Mouse (Mus musculus) macrophage (primary cell): Measurements from ENCODE around the gene Cuta. TPM values are rescaled to one million over a fixed set of nuclear protein-coding genes. Genes with fewer than 3 reads are reported as not detected.

Experiments
- H3K27ac ChIP-seq: fragments of 350-480 bp; formaldehyde crosslinking; 2 replicates; pipeline ENCODE4 v1.9.0; 2021
- H3K36me3 ChIP-seq: fragments of 350-480 bp; formaldehyde crosslinking; 2 replicates; pipeline ENCODE4 v1.9.0; 2021; ENCODE audit errors: inconsistent target
- H3K4me3 ChIP-seq: fragments of 350-480 bp; formaldehyde crosslinking; 2 replicates; pipeline ENCODE4 v1.9.0; 2021; ENCODE audit errors: inconsistent target
- H3K79me2 ChIP-seq: fragments of 350-480 bp; formaldehyde crosslinking; 2 replicates; pipeline ENCODE4 v1.9.0; 2021; ENCODE audit errors: inconsistent target
- WGBS: methylation state at CpG from one replicate; pipeline ENCODE4 v1.1.7; 2026; ENCODE audit warnings: inconsistent platforms; ENCODE audit not compliant: missing documents; 5-methylcytosine and 5-hydroxymethylcytosine counted together
- polyA plus RNA-seq: library from polyadenylated mRNA; stranded (reverse); fragments of 250-400 nt; gene quantifications from 3 replicates; pipeline ENCODE4 v1.2.4, GENCODE M21; 2018; ENCODE audit warnings: inconsistent platforms

Cuta gene
- polyA plus RNA-seq, 1 experiment from 2014 or later = 40.7 TPM

DNA sequence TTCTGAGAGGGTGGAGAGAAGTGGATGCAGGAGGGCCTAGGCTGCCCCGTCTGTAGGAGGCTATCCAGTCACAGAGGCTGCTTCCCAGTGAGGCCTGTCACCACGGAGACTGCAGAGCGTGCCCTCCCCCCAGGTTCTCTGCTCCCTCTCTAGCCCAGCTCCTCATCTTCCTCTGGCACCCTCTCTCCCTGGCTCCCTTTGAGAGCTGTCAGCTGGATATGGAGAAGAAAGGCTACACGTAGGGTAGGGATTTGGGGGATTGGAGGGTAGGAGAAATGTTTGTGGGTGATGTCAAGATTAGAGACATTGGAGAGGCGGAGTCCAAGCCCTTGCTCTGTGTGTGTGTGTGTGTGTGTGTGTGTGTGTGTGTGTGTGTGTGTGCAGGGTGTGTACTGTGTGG is 10.5 kb upstream of the Cuta start:
- no peaks in the 10 kb centered on the region for H3K36me3 ChIP-seq
- no peaks in the 10 kb centered on the region for H3K79me2 ChIP-seq
- H3K4me3 ChIP-seq = no peak overlapping the region
- H3K27ac ChIP-seq = no peak overlapping the region
- WGBS = 82% methylated on average over 5 of the region's 5 CpGs

DNA sequence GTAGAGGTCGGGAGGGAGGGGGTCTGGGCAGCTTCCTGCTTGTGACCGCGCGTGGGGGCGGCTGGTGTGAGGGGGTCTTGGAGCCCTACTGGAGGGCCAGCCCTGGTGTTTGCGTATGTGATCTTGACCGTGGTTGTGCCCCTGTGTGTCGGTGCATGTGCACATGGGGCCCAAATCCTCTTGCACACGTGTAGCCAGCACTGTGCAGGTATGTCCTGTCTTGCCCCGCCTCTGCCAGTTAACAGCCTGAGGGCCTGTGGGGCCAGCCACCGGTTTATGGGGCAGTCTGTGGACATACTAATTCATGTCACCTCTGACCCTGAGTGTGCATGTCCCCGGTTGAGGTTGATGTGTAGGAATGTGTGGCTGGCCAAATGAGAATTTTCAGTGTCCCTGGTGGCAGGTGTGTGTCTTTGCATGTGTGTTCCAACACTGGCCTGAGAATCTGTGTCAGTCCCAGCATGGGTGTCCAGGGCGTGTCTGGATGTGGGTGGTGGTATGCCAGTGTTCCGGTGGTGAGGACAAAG is 9.7 kb upstream of the Cuta start:
- WGBS = 27% methylated on average over 14 of the region's 14 CpGs
- H3K27ac ChIP-seq = no peak overlapping the region
- no peak overlapping the region for H3K4me3 ChIP-seq
- H3K79me2 ChIP-seq = no peaks in the 10 kb centered on the region
- H3K36me3 ChIP-seq = no peaks in the 10 kb centered on the region

- Histone ChIP-seq H3K36me3 (no peaks in the 10 kb centered on the region), H3K4me3 (peak overlapping the region; percentile 21), H3K27ac (no peak overlapping the region), H3K79me2 (no peaks in the 10 kb centered on the region)
- under 1% methylated on average over 40 of the region's 87 CpGs for WGBS
Observed at GRCm38 (mm10) chr17:26948316-26949050, 9.1 kb upstream of the Cuta start.

- Histone ChIP-seq H3K4me3 (no peak overlapping the region), H3K27ac (no peak overlapping the region), H3K79me2 (no peaks in the 10 kb centered on the region), H3K36me3 (no peaks in the 10 kb centered on the region)
- WGBS = 92% methylated on average over 11 of the region's 12 CpGs
Observed at GRCm38 (mm10) chr17:26947231-26948100, 8.1 kb upstream of the Cuta start.

DNA sequence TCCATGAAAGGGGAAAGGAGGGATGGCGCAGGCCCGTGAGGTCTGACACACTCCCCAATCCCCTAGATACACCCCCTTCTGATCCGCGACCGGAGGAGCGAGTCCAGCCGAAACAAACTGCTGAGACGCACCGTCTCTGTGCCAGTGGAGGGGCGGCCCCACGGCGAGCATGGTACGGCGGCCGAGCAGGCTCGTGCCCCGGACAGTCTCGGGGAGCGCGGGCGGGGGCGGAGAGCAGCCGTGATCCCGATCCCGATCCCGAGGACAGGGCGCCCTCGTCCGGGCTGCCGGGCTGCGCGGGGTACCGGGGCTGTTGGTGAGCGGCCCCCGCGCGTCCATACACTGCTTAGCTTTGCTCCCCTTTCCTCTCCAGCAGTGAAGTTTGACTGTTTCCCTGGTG is 7.2 kb upstream of the Cuta start:
- no peaks in the 10 kb centered on the region for H3K79me2 ChIP-seq
- H3K36me3 ChIP-seq = no peaks in the 10 kb centered on the region
- H3K4me3 ChIP-seq = peak overlapping the region; percentile 25; the same call in 1 of the 2 replicates
- 2% methylated on average over 35 of the region's 37 CpGs for WGBS
- no peak overlapping the region for H3K27ac ChIP-seq

GRCm38 (mm10) chr17:26945824-26946495 is 6.6 kb upstream of the Cuta start:
- H3K27ac ChIP-seq = no peak overlapping the region
- H3K79me2 ChIP-seq = no peaks in the 10 kb centered on the region
- 61% methylated on average over 13 of the region's 13 CpGs for WGBS
- no peaks in the 10 kb centered on the region for H3K36me3 ChIP-seq
- H3K4me3 ChIP-seq = peak overlapping the region; percentile 25; the same call in 1 of the 2 replicates

DNA sequence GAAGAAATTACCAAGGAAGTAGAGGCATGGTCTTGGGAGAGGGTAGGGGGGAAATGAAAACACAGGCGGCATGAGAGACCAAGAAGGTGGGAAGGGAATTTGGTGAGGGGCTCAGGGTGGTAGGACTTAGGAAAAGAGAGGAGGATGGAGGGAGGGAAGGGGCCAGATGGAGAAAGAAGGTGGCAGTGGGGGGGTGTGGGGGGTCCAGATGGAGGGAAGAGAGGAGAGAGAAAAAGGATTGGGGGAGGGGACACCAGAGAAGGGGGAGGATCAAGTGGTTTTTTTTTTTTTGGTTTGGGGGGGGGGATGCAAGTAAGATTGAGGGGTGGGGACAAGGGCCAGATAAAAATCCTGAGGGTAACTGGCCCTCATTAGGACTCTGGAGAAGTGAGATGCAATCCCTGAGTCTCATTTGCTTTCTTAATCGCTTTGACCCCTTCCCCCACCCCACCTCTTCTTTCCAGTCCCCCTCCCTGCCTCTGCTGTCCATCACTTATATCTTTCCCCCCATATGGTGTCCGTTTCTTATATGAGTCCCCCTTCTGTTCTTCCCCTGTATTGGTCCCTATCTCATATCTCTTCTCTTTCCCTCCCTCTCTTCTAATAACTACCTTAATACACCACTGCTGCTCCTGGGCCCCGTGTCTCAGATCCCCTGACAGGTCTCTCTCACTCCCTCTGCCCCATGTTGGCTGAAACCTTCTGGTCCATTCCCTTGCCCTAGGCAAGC is 2.6 kb upstream of the Cuta start:
- 64% methylated on average over 4 of the region's 4 CpGs for WGBS

DNA sequence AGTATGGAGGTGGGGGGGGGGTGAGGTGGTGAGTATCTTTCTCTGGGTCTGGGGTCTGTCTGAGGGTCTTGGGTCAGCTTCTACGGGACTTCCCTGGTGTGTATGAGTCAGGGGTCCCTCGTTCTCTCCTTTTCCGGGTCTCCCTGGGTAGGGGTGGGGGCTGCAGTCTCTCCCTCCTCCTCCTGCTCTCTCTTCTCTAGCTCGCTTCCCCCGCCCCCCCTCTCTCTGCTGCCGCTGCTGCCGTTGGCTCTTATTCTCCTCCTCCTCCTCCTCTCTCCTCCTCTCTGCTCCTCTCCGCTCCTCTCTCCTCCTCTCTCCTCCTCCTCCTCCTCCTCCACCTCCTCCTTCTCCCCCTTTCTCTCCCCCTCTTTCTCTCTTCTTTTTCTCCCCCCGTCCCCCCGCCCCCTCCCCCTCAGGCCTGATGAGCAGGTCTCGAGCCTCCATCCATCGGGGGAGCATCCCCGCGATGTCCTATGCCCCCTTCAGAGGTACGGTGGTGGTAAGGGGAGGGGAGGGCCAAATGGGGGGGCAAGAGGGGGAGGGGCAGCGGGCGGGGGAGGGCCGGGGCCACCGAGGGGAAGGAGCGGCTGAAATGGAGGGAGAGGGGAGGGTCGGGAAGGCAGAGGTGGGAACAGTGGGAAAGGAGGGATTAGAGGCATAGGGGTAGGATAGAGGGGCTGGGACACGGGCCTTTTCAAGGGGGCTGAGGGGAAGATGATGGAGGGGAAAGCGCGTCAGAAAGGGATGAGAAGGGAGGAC is 1.8 kb upstream of the Cuta start, which contains the start of gene Syngap1:
Gene Syngap1, plus strand, starts transcription at position 223 of the 759 bp plus-strand sequence.
- WGBS = 29% methylated on average over 10 of the region's 24 CpGs
- peak within 1 kb of the TSS; percentile 38 for H3K4me3 ChIP-seq

More for the DNA sequence above, 2.6 kb upstream of the Cuta start:
- H3K79me2 ChIP-seq = peaks cover 20% of the 10 kb centered on the region
- no peaks in the 10 kb centered on the region; the same call in 1 of the 2 replicates for H3K36me3 ChIP-seq
- no peak overlapping the region for H3K27ac ChIP-seq
- H3K4me3 ChIP-seq = no peak overlapping the region

GRCm38 (mm10) chr17:26939973-26940300 is 568 bp upstream of the Cuta start:
- WGBS = 11% methylated on average over 3 of the region's 3 CpGs
- Histone ChIP-seq H3K4me3 (peak overlapping the region; percentile 38), H3K27ac (peak overlapping the region; percentile 78), H3K79me2 (peaks cover 26% of the 10 kb centered on the region), H3K36me3 (peaks cover 7% of the 10 kb centered on the region; the same call in 1 of the 2 replicates)

More for the DNA sequence above, 1.8 kb upstream of the Cuta start, which contains the start of gene Syngap1:
- Histone ChIP-seq H3K36me3 (no peaks in the 10 kb centered on the region; the same call in 1 of the 2 replicates), H3K79me2 (peaks cover 26% of the 10 kb centered on the region), H3K27ac (peak within 1 kb of the TSS; percentile 78)

DNA sequence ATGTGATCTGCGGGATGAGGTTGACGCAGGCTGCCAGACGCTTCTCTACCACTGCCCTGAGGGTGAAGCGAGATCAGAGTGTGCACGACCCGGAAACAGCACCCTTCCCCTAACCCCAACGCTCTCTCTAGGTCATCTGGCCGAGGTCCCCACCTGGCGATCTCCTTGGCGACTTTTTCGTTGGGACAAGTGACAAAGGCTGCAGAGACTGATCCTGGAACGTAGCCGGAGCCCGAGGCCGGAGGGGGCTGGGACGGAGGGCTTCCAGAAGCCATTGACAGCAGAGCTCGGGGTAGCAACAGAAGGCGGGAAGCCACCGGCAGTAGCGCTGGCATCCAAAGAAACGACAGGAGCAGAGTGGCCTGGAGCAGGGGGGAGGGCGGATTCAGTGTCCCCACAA is 638 bp downstream of the Cuta start:
- peak overlapping the region; percentile 83 for H3K27ac ChIP-seq
- H3K36me3 ChIP-seq = peaks cover 8% of the 10 kb centered on the region; the same call in 1 of the 2 replicates
- peaks cover 30% of the 10 kb centered on the region for H3K79me2 ChIP-seq
- under 1% methylated on average over 21 of the region's 22 CpGs for WGBS
- H3K4me3 ChIP-seq = peak overlapping the region; percentile 98

DNA sequence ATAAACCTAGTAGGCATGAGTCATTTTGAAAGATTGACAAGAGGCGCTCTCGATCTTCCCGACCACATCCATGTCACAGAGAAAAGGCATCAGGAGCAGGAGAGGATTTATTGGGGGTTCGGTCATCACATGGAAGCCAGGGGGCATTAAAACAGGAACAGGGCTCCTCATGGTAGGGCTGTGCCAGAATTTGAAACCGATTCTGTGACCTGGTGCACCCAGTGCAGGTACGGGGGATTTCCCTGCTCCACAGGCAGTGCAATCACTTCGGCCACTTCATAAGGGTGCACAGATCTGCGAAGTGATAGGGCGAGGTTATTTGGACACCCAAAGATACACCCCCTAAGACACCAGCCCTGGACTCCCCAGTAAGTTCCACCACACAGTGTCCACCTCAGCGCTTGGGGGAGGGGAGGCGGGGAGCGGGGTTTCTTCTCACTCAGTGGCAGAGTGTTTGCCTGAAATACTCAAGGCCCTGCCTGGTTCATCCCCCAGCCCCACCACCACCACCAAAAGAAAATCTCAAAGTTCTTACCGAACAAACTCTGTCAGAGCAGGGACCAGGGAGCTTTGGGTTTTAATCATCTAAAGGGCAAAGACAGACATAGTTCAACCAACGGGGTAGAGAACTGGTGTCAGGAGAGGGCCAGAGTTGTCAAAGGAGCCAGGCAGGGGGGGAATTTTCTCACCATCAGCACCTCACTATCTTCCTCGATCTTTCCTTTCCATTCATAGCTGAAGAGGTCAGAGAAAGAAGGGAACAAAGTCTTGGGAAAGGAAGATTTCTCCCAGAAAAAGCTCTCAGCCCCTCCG is 1.3 kb downstream of the Cuta start:
- WGBS = 63% methylated on average over 16 of the region's 16 CpGs
- peaks cover 35% of the 10 kb centered on the region for H3K79me2 ChIP-seq
- peaks cover 8% of the 10 kb centered on the region; the same call in 1 of the 2 replicates for H3K36me3 ChIP-seq
- H3K4me3 ChIP-seq = peak overlapping the region; percentile 98
- peak overlapping the region; percentile 83 for H3K27ac ChIP-seq

DNA sequence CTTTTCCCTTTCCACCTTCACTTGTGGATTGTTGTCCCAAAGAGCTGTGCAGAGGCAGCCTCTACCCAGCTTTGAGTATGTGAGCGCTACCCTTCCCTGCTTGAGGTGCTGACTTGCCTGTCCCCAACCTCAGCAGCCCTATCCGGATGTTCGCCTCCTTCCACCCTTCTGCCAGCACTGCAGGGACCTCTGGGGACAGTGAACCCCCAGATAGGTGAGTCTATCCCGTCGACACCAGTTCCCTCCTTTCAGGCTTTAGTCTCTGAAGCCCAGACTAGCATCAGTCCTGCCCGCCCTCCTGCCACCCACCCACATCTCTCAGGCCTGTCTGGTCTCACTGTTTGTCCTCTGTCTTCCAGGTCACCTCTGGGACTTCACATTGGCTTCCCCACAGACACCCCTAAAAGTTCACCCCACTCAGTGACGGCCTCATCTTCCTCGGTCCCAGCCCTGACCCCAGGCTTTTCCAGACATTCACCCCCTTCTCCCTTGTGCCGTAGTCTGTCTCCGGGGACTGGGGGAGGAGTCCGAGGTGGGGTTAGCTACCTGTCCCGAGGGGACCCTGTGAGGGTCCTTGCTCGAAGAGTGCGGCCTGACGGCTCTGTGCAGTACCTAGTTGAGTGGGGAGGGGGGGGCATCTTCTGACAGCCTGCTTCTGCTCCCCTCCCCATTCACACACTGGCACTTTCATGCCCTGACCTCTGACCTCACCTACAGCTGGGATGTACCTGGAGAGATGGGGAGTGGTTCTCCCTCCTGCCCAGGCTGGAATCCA is 2.3 kb downstream of the Cuta start:
- H3K36me3 ChIP-seq = peaks cover 8% of the 10 kb centered on the region; the same call in 1 of the 2 replicates
- no peak overlapping the region for H3K27ac ChIP-seq
- no peak overlapping the region for H3K4me3 ChIP-seq
- 93% methylated on average over 15 of the region's 15 CpGs for WGBS
- peaks cover 35% of the 10 kb centered on the region for H3K79me2 ChIP-seq
